Mouse (Mus musculus): ENCODE results near the gene Fam118a.

DNA sequence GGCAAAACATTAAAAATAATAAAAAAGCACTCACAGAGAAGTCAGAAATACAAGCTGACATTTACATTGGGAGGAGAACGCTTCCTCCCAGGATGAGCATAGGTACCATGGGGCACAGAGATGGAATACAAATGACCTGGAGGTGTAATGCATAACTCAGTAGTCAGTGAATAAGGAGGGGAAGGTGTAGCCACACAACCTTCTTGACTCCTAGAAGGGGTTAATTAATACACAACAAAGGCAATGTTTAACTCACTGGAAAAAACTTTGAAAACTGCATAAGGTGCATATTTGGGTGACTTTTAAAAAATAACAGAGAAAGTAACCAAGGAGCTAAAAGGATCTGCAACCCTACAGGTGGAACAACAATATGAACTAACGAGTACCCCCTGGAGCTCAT is 43.9 kb downstream of the Fam118a start:
- TF ChIP-seq CTCF (IDR thresholded peaks at IDR 0.05; ENCODE audit: control insufficient read depth, insufficient read depth, insufficient replicate concordance, low read depth, low read length): no peak
- no peak for TF ChIP-seq POLR2A (IDR thresholded peaks at IDR 0.05; ENCODE audit: control insufficient read depth, low read depth, low read length)

Measured in testis, adult 2 months (tissue).